Mouse (Mus musculus): ENCODE data around the gene Plcb4. TPM values are rescaled to one million over a fixed set of nuclear protein-coding genes. Genes with fewer than 3 reads are reported as not detected.
A peak's percentile ranks its signal among the peaks of the same experiment; 100 is the strongest.

Plcb4 gene
- polyA plus RNA-seq, 1 experiment from 2014 or later, result 12.7 TPM

DNA sequence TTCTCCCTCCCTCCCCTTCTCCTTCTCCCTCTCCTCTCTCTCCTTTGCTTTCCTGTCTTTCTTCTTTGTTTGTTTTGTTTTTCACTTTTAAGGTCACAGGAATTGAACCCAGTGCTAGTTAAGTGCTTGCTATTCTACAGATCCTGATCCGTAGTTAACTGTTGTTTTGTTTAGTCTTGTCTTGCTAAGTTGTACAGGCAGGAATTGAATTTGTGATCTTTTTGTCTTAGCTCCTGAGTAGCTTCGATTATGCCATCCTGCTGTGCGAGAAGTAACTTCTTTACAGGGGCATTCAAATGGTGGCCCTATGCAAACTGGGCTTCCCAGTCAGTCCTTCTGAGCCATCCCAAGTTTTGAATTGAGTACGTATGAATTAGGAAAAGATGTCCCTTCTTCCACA lies 245.5 kb downstream of the Plcb4 start:
- Histone ChIP-seq H3K9ac (no peak overlapping the region), H3K27me3 (replicated peaks) (no peaks in the 10 kb centered on the region), H3K27ac (no peak overlapping the region), H3K4me1 (replicated peaks) (no peaks in the 10 kb centered on the region), H3K36me3 (no peaks in the 10 kb centered on the region), H3K4me3 (replicated peaks) (no peak overlapping the region), H3K4me2 (replicated peaks) (no peak overlapping the region), H3K9me3 (no peaks in the 10 kb centered on the region)
- ATAC-seq, result no peak
- 84% methylated on average over 4 of the region's 4 CpGs for WGBS

DNA sequence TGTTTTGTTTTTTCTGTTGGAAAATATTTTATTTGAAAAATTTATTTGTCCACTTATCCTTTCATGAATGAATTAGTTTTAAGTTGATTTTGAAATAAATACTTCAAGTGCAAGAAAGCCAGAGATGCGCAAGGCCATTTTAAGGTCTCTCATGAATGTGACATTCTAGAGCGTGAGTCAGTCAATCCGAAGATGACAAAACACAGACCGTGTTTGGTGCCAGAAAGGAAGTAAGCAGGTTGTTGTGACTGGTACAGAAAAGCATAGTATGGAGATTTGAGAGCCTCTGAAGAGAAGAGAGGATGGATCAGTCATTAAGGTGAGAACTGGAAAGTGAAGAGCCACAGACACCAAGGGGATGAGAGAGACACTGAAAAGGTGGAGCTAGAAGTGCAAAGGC lies 246.0 kb downstream of the Plcb4 start:
- no peak overlapping the region for H3K27ac ChIP-seq
- no peak overlapping the region for H3K4me2 ChIP-seq (replicated peaks)
- 85% methylated on average over 4 of the region's 4 CpGs for WGBS
- no peak overlapping the region for H3K9ac ChIP-seq
- no peaks in the 10 kb centered on the region for H3K27me3 ChIP-seq (replicated peaks)
- no peaks in the 10 kb centered on the region for H3K9me3 ChIP-seq
- H3K4me3 ChIP-seq (replicated peaks), result no peak overlapping the region
- no peaks in the 10 kb centered on the region for H3K4me1 ChIP-seq (replicated peaks)
- no peak for ATAC-seq
- H3K36me3 ChIP-seq, result no peaks in the 10 kb centered on the region

- Histone ChIP-seq H3K27me3 (replicated peaks) (no peaks in the 10 kb centered on the region), H3K9me3 (no peaks in the 10 kb centered on the region), H3K9ac (no peak overlapping the region), H3K36me3 (no peaks in the 10 kb centered on the region), H3K27ac (peak overlapping the region; percentile 28; the same call in 1 of the 2 replicates), H3K4me3 (replicated peaks) (no peak overlapping the region), H3K4me2 (replicated peaks) (no peak overlapping the region), H3K4me1 (replicated peaks) (0 out of 2 replicates have a peak, but pooled peaks cover 3% of the 10 kb centered on the region)
- ATAC-seq, result peak; percentile 45; the same call in 1 of the 2 replicates
- WGBS, result 56% methylated on average over 8 of the region's 8 CpGs
Measured at GRCm38 (mm10) chr2:135914343-135915261, 255.8 kb downstream of the Plcb4 start.

GRCm38 (mm10) chr2:135915928-135916327 lies 257.1 kb downstream of the Plcb4 start:
- H3K36me3 ChIP-seq, result no peaks in the 10 kb centered on the region
- H3K4me1 ChIP-seq (replicated peaks), result 0 out of 2 replicates have a peak, but pooled peaks cover 3% of the 10 kb centered on the region
- no peak for ATAC-seq
- WGBS, result 53% methylated on average over 10 of the region's 10 CpGs
- H3K9me3 ChIP-seq, result no peaks in the 10 kb centered on the region
- no peak overlapping the region for H3K4me2 ChIP-seq (replicated peaks)
- no peak overlapping the region for H3K4me3 ChIP-seq (replicated peaks)
- H3K27ac ChIP-seq, result no peak overlapping the region
- no peak overlapping the region for H3K9ac ChIP-seq
- no peaks in the 10 kb centered on the region for H3K27me3 ChIP-seq (replicated peaks)

DNA sequence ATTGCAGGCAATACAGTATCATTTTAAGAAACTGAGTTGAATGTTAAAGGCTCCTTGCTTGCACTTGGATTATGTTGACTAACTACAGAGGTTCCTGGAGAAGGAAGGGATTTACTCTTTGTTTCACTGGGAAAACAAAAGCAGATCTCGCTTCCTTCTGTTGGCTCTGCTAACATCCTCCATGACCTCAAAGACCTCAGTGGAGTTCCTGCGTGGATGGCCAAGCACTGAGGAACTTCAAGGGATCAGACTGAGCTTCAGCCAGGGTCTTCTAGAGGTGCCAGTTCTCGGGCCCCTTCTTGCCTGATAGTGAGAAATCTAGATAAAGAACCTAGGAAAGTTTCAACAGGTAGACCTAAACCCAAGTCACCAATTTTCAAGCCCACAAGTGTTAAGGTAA lies 258.2 kb downstream of the Plcb4 start:
- ATAC-seq, result no peak
- 0 out of 2 replicates have a peak, but pooled peaks cover 3% of the 10 kb centered on the region for H3K4me1 ChIP-seq (replicated peaks)
- no peaks in the 10 kb centered on the region for H3K36me3 ChIP-seq
- H3K27me3 ChIP-seq (replicated peaks), result no peaks in the 10 kb centered on the region
- no peak overlapping the region for H3K27ac ChIP-seq
- 68% methylated on average over 3 of the region's 3 CpGs for WGBS
- H3K9ac ChIP-seq, result no peak overlapping the region
- no peak overlapping the region for H3K4me3 ChIP-seq (replicated peaks)
- H3K4me2 ChIP-seq (replicated peaks), result no peak overlapping the region
- no peaks in the 10 kb centered on the region for H3K9me3 ChIP-seq

DNA sequence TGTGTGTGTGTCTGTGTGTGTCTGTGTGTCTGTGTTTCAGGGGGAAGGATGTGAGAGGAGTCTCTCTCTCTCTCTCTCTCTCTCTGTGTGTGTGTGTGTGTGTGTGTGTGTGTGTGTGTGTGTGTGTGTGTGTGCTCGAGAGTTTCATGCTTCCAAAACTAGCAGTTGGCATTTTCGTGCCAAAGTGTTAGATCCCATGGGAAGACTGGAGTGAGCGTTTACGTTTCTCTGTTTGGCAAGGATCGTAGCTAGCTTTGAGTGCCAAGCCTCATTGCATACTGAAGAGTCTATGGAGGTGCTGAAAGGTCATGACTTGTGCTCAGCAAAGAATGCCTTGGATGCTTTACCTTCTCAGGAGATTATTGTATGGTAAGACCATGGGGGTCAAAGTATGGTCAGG lies 259.3 kb downstream of the Plcb4 start:
- H3K27me3 ChIP-seq (replicated peaks), result no peaks in the 10 kb centered on the region
- no peak overlapping the region for H3K4me3 ChIP-seq (replicated peaks)
- no peaks in the 10 kb centered on the region for H3K9me3 ChIP-seq
- ATAC-seq, result no peak
- no peaks in the 10 kb centered on the region for H3K36me3 ChIP-seq
- WGBS, result 78% methylated on average over 5 of the region's 5 CpGs
- 0 out of 2 replicates have a peak, but pooled peaks cover 3% of the 10 kb centered on the region for H3K4me1 ChIP-seq (replicated peaks)
- no peak overlapping the region for H3K27ac ChIP-seq
- H3K9ac ChIP-seq, result no peak overlapping the region
- no peak overlapping the region for H3K4me2 ChIP-seq (replicated peaks)

DNA sequence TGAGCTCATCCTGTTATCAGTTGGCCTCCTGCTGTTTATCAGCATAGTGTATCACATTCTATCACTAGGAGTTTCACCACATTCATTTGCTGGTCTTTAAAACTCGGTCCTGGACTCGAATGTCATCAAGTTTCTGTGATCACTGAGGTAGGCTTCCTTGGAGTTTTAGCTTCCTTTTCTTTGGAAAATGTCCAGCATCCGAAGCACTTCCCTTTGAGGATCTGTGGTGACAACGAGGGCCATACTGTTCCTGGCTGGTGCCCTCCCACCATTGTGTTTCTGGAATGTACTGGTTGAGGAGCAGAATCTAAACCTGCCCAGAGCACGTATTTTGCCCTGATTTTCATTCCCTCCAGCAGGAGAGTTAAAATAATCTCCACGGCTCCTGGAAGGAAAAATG lies 260.8 kb downstream of the Plcb4 start:
- no peak for ATAC-seq
- Histone ChIP-seq H3K9ac (no peak overlapping the region), H3K4me3 (replicated peaks) (no peak overlapping the region), H3K9me3 (no peaks in the 10 kb centered on the region), H3K27me3 (replicated peaks) (no peaks in the 10 kb centered on the region), H3K27ac (no peak overlapping the region), H3K4me1 (replicated peaks) (no peaks in the 10 kb centered on the region), H3K4me2 (replicated peaks) (no peak overlapping the region), H3K36me3 (no peaks in the 10 kb centered on the region)
- WGBS, result 70% methylated on average over 6 of the region's 6 CpGs

DNA sequence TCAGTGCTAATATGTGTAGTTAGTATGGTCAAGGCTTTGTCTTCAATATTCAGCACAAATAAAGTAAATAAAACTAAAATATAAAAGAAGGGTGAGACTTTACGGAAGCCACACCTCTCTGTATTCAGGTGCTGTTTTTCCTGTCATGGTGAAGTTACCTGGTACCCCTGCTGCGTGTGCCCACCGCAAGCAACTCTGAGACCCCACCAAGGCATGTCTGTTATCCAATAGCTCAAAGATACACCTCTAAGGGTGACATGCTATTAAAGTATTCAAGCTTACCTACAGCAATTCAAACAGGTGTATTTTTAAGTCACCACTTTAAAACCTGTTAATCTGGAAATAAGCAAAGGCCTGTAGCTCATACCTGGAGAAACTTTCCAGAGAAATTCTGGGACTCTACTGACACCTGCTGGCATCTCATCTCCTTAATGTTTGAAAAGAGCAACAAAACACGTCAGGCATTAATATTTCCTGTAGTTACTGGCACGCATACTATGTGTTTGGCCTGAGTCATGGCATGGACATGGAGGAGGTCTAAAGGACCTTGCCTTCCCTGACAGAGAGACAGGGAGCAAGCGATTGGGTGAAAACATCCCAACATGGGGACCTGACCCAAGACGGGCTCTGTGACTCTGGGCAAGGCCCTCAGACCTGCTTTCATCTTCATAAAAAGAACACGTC lies 268.0 kb downstream of the Plcb4 start:
- ATAC-seq, result peak; percentile 17; the same call in 1 of the 2 replicates
- 75% methylated on average over 8 of the region's 8 CpGs for WGBS
- H3K4me1 ChIP-seq (replicated peaks), result no peaks in the 10 kb centered on the region
- no peaks in the 10 kb centered on the region for H3K9me3 ChIP-seq
- H3K9ac ChIP-seq, result no peak overlapping the region
- H3K4me3 ChIP-seq (replicated peaks), result no peak overlapping the region
- H3K36me3 ChIP-seq, result no peaks in the 10 kb centered on the region
- H3K4me2 ChIP-seq (replicated peaks), result no peak overlapping the region
- no peak overlapping the region for H3K27ac ChIP-seq
- H3K27me3 ChIP-seq (replicated peaks), result no peaks in the 10 kb centered on the region

DNA sequence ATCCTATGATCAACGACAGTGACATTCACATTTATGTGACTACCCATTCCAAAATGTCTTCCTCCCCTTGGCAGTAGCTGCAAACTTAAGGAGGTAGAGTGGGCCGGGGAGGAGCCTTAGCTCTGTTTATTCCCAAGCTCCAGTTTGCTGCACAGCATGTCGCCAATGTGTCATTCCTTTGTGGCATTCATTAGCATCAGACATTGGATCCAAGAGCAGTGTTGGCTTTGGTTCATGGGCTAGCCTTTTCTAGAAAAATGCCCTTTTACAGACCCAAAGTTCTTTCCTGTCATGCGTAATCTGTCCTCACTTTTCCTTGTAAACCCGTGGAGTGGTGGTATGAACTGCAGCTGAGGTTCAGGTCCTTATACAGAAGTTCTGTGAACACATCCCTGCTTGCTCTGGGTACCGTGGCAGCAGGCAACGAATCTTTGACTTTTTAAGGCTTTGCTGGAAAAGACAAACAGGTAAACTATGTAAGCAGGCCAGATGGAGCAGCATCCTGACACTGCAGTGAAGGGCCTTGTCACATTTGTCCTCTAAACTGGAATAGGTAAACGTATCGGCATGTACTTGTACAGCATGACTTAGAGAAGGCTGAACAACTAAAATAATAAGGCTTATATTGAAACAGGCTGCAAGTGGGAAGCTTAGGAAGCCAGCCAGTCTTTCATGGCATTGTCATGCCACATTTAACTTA lies 270.4 kb downstream of the Plcb4 start:
- Histone ChIP-seq H3K4me1 (replicated peaks) (no peaks in the 10 kb centered on the region), H3K9ac (no peak overlapping the region), H3K4me2 (replicated peaks) (no peak overlapping the region), H3K36me3 (no peaks in the 10 kb centered on the region), H3K27me3 (replicated peaks) (no peaks in the 10 kb centered on the region), H3K27ac (no peak overlapping the region), H3K9me3 (no peaks in the 10 kb centered on the region), H3K4me3 (replicated peaks) (no peak overlapping the region)
- no peak for ATAC-seq
- 84% methylated on average over 9 of the region's 9 CpGs for WGBS

DNA sequence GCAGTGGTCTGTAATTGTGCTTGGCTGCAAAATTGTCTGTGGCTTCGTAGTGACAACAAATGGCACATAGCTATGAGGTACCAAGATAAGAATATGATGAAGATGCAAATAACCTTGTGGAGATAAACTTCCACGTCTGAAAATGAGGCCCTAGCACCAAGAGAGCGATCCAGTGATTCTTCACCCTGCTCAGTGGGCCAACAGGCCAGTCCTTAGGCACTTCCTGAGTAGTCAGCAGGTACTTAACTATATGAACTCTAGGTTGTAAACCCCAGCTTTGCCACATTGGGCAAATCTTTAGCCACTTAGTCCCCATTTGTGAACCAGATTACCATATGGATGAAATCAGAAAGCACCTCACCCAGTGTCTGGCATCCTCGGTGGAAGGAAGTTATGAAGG lies 271.9 kb downstream of the Plcb4 start:
- H3K36me3 ChIP-seq, result no peaks in the 10 kb centered on the region
- H3K4me1 ChIP-seq (replicated peaks), result no peaks in the 10 kb centered on the region
- H3K4me3 ChIP-seq (replicated peaks), result no peak overlapping the region
- H3K27me3 ChIP-seq (replicated peaks), result no peaks in the 10 kb centered on the region
- no peak for ATAC-seq
- no peaks in the 10 kb centered on the region for H3K9me3 ChIP-seq
- H3K27ac ChIP-seq, result no peak overlapping the region
- H3K4me2 ChIP-seq (replicated peaks), result no peak overlapping the region
- 82% methylated on average over 4 of the region's 4 CpGs for WGBS
- no peak overlapping the region for H3K9ac ChIP-seq

DNA sequence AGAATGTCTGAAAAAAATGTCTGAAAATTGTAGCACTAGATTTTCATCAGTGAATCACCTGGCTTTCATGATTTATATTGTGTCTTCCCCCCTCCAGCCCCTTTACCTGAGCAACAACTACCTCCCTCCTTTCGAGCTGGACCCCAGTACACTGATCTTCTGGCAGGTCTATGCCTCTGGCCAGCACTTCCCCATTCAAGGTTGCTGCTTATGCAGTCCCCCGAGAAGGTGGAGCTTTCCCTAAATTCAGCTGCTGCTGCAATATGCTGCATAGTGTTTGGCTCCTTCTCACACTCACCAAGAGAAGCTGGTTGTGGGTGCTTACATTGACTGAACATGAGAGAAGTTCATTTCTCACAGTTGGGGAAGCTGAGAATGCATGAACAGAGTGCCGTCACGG lies 273.8 kb downstream of the Plcb4 start:
- 85% methylated on average over 4 of the region's 4 CpGs for WGBS
- Histone ChIP-seq H3K4me1 (replicated peaks) (no peaks in the 10 kb centered on the region), H3K9me3 (no peaks in the 10 kb centered on the region), H3K4me3 (replicated peaks) (no peak overlapping the region), H3K4me2 (replicated peaks) (no peak overlapping the region), H3K27ac (no peak overlapping the region), H3K27me3 (replicated peaks) (no peaks in the 10 kb centered on the region), H3K36me3 (no peaks in the 10 kb centered on the region), H3K9ac (no peak overlapping the region)
- ATAC-seq, result no peak

- no peak overlapping the region for H3K4me2 ChIP-seq (replicated peaks)
- no peaks in the 10 kb centered on the region for H3K4me1 ChIP-seq (replicated peaks)
- H3K9ac ChIP-seq, result no peak overlapping the region
- H3K4me3 ChIP-seq (replicated peaks), result no peak overlapping the region
- H3K27me3 ChIP-seq (replicated peaks), result no peaks in the 10 kb centered on the region
- WGBS, result 84% methylated on average over 6 of the region's 6 CpGs
- H3K27ac ChIP-seq, result no peak overlapping the region
- no peaks in the 10 kb centered on the region for H3K9me3 ChIP-seq
- H3K36me3 ChIP-seq, result no peaks in the 10 kb centered on the region
- no peak for ATAC-seq
Measured at GRCm38 (mm10) chr2:135936376-135936775, 277.6 kb downstream of the Plcb4 start.
